Mouse (Mus musculus) small intestine, adult 2 months (tissue): ENCODE measurements at regions not wholly inside any gene's neighbourhood (a gene's known extent, or its start where the extent isn't known, plus 50 kb on each side); places are given as distances from the start of the nearest gene placed in this dataset.

ENCODE experiments used
- CTCF ChIP-seq: fragments of 200-500 bp; IDR thresholded peaks from 2 replicates; pipeline ENCODE4 v1.5.1; 2012; ENCODE audit warnings: low read depth, mild to moderate bottlenecking, control low read depth, inconsistent platforms, low read length, moderate library complexity, mixed read lengths; ENCODE audit not compliant: insufficient replicate concordance, insufficient read length; ENCODE audit errors: extremely low read depth
- POLR2A ChIP-seq: fragments of 200-500 bp; IDR thresholded peaks from 2 replicates; pipeline ENCODE4 v1.6.1; 2012; ENCODE audit warnings: low read depth, mild to moderate bottlenecking, control low read depth, inconsistent platforms, low read length, moderate library complexity

DNA sequence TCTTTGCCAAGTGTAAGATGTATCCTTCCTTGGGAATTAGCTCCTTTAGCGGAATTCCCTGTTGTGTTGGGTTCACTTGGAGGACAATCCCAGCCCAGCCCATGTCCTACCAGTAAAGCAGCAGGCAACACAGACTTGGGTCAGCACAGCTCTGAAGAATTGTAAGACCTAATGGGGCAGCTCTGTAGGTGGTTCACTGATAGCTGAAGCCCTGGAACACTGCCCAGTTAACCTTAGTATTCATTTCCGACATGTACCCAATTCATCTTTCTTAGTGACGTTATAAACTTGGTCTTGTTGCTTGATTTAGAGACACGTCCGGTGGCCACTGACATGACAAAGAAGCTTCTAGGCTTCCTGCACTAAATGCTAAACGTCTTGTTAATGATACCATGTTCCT is 90.9 kb upstream of the Ccdc122 start:
- TF ChIP-seq CTCF: no peak
- no peak for TF ChIP-seq POLR2A
